Comparison of ENCODE assay signal across 28 mouse cellular contexts in genomic region chr13:103217486-103217885, GRCm38 (mm10).
"Had no signal": no experiment of that assay in that cellular context is flagged by ENCODE, and none has a peak within 500 bp of the region (broad histone marks: within the 10 kb centered on the region; RNA-seq: fewer than 3 reads in every experiment).

No protein-coding gene starts in this region.

- H3K9me3 ChIP-seq: embryonic facial prominence, embryonic 10.5 days; embryonic facial prominence, embryonic 12.5 days; embryonic facial prominence, embryonic 13.5 days; embryonic facial prominence, embryonic 15.5 days; forebrain, embryonic 10.5 days; forebrain, embryonic 12.5 days; forebrain, embryonic 13.5 days; forebrain, embryonic 15.5 days had no signal

- H3K4me2 ChIP-seq: embryonic facial prominence, embryonic 12.5 days; embryonic facial prominence, embryonic 13.5 days; embryonic facial prominence, embryonic 15.5 days; forebrain, embryonic 12.5 days; forebrain, embryonic 13.5 days; forebrain, embryonic 15.5 days had no signal

- DNase-seq: cerebellum, adult 2 months; cerebellum, adult 8-10 months; cerebellum, adult 9-10 months; cerebellum, adult 9-11 months; cerebellum, postnatal 10 days; cerebellum, postnatal 14 days; cerebellum, postnatal 25 days; cerebellum, postnatal 36 days; embryo, embryonic 11 days; forebrain, postnatal 0 days; gastrocnemius, adult 2 months; gastrocnemius, postnatal 10 days; gastrocnemius, postnatal 14 days; gastrocnemius, postnatal 25 days; gastrocnemius, postnatal 36 days; heart, adult 18-20 months; heart, adult 2 months had no signal

- H3K27me3 ChIP-seq: embryonic facial prominence, embryonic 12.5 days; embryonic facial prominence, embryonic 13.5 days; embryonic facial prominence, embryonic 15.5 days; forebrain, embryonic 12.5 days; forebrain, embryonic 13.5 days; forebrain, embryonic 15.5 days had no signal

- H3K4me1 ChIP-seq: forebrain, embryonic 13.5 days; forebrain, embryonic 15.5 days had no signal

- H3K9ac ChIP-seq: embryonic facial prominence, embryonic 12.5 days; embryonic facial prominence, embryonic 13.5 days; embryonic facial prominence, embryonic 15.5 days; forebrain, embryonic 12.5 days; forebrain, embryonic 13.5 days; forebrain, embryonic 15.5 days; forebrain, postnatal 0 days had no signal

- H3K36me3 ChIP-seq: embryonic facial prominence, embryonic 10.5 days; embryonic facial prominence, embryonic 12.5 days; embryonic facial prominence, embryonic 13.5 days; embryonic facial prominence, embryonic 15.5 days; forebrain, embryonic 10.5 days; forebrain, embryonic 12.5 days; forebrain, embryonic 15.5 days had no signal

- ATAC-seq: forebrain, embryonic 13.5 days; forebrain, embryonic 14.5 days; forebrain, embryonic 15.5 days; forebrain, embryonic 16.5 days; forebrain, postnatal 0 days had no signal

- H3K27ac ChIP-seq: embryonic facial prominence, embryonic 10.5 days; embryonic facial prominence, embryonic 12.5 days; embryonic facial prominence, embryonic 13.5 days; embryonic facial prominence, embryonic 15.5 days; forebrain, embryonic 10.5 days; forebrain, embryonic 12.5 days; forebrain, embryonic 13.5 days; forebrain, embryonic 15.5 days; gastrocnemius, adult 2 months; heart, adult 2 months had no signal

- H3K4me3 ChIP-seq: embryonic facial prominence, embryonic 10.5 days; embryonic facial prominence, embryonic 12.5 days; embryonic facial prominence, embryonic 13.5 days; embryonic facial prominence, embryonic 15.5 days; erythroblast, embryonic 14.5 days; forebrain, embryonic 10.5 days; forebrain, embryonic 12.5 days; forebrain, embryonic 13.5 days; forebrain, embryonic 15.5 days; gastrocnemius, adult 2 months; heart, adult 2 months had no signal
